Mouse (Mus musculus): ENCODE measurements at regions not wholly inside any gene's neighbourhood (a gene's known extent, or its start where the extent isn't known, plus 50 kb on each side); places are given as distances from the start of the nearest gene placed in this dataset.

GRCm38 (mm10) chr3:15205266-15206229 lies 126.6 kb downstream of the Gm9733 start:
- no peak for DNase-seq

- no peak for DNase-seq
Measured at GRCm38 (mm10) chr3:15212357-15212756, 119.7 kb downstream of the Gm9733 start.

- no peak for DNase-seq
Measured at GRCm38 (mm10) chr3:15217591-15217990, 114.5 kb downstream of the Gm9733 start.

GRCm38 (mm10) chr3:15219275-15219674 lies 112.8 kb downstream of the Gm9733 start:
- peak; percentile 5 to 35 for DNase-seq

GRCm38 (mm10) chr3:15223266-15223665 lies 108.8 kb downstream of the Gm9733 start:
- peak; percentile 10 to 54 for DNase-seq

- DNase-seq: no peak
Measured at GRCm38 (mm10) chr3:15224452-15224851, 107.7 kb downstream of the Gm9733 start.

GRCm38 (mm10) chr3:15228641-15229040 lies 103.5 kb downstream of the Gm9733 start:
- no peak for DNase-seq

- no peak for DNase-seq
Measured at GRCm38 (mm10) chr3:15230204-15230603, 101.9 kb downstream of the Gm9733 start.

GRCm38 (mm10) chr3:15231433-15231832 lies 100.7 kb downstream of the Gm9733 start:
- DNase-seq: no peak

GRCm38 (mm10) chr3:15237817-15238432 lies 94.2 kb downstream of the Gm9733 start:
- no peak for DNase-seq

GRCm38 (mm10) chr3:15242388-15242787 lies 89.7 kb downstream of the Gm9733 start:
- DNase-seq: no peak

- DNase-seq: no peak
Measured at GRCm38 (mm10) chr3:15243584-15243983, 88.5 kb downstream of the Gm9733 start.

- peak; percentile 18 to 37 for DNase-seq
Measured at GRCm38 (mm10) chr3:15244999-15245398, 87.1 kb downstream of the Gm9733 start.
